Mouse (Mus musculus): ENCODE measurements around the gene D17Wsu92e. TPM values are rescaled to one million over a fixed set of nuclear protein-coding genes. Genes with fewer than 3 reads are reported as not detected.

The D17Wsu92e gene
- polyA plus RNA-seq, 1 experiment from 2014 or later, result 10.3 TPM

DNA sequence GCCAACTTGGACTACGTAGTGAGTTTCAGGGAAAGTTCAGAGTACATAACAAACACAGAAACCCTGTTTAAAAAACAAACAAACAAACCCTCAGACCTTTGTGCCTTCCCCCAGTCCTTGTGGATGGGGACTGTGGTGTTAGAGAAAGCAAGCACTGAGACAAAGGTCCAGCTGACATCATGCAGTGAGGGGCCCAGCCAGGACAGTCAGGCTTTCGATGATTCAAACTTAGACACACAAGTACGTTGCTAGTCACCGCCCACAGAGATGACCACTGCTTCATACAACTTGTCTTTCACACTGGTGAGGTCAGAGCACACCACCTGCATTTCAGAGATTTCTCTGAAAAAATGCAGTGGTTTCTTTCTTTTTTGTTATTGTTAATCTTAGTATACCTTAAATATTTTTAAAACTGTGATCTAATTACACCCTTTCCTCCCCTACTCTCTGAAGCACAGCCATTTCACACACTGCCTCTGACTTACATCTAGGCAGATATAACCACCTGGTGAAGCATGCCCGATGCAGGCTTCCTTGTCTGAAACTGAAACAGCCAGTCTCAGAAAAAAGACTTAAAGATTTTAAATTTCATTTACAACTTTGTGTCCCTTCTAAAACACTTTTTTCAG, 39.3 kb downstream of the D17Wsu92e start:
- Histone ChIP-seq H3K36me3 (ENCODE audit: control insufficient read depth, insufficient read depth, low read length) (peaks cover 10% of the 10 kb centered on the region), H3K4me2 (ENCODE audit: low read length) (no peak overlapping the region), H3K27me3 (replicated peaks; ENCODE audit: control insufficient read depth, insufficient read depth, low read length) (no peaks in the 10 kb centered on the region), H3K9me3 (ENCODE audit: control insufficient read depth, low read length) (no peaks in the 10 kb centered on the region), H3K27ac (ENCODE audit: low read depth, low read length) (no peak overlapping the region), H3K9ac (ENCODE audit: low read depth, low read length) (no peak overlapping the region), H3K4me1 (ENCODE audit: control insufficient read depth, insufficient read depth, low read depth, low read length) (no peaks in the 10 kb centered on the region), H3K4me3 (ENCODE audit: low read length) (no peak overlapping the region)
- WGBS, result 82% methylated on average over 5 of the region's 5 CpGs
- ATAC-seq, result no peak

DNA sequence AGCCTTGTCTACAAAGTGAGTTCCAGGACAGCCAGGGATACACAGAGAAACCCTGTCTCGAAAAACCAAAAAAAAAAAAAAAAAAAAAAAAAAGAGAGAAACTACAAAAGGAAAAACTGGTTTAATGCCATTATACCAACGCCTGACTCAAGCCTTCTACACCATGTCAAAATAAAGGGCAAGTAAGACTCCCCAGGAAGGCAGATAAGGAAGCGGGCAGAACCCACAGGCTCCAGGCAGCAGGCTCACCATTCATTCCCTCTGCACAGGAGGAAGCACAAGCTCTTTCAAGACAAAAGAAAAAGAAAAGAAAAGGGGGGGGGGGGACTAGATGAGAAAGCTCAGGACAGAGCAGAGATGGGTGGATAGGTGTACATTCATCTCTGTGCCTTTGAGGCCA, 40.7 kb downstream of the D17Wsu92e start:
- Histone ChIP-seq H3K4me2 (ENCODE audit: low read length) (no peak overlapping the region), H3K4me3 (ENCODE audit: low read length) (no peak overlapping the region), H3K9ac (ENCODE audit: low read depth, low read length) (no peak overlapping the region), H3K9me3 (ENCODE audit: control insufficient read depth, low read length) (no peaks in the 10 kb centered on the region), H3K4me1 (ENCODE audit: control insufficient read depth, insufficient read depth, low read depth, low read length) (no peaks in the 10 kb centered on the region), H3K27ac (ENCODE audit: low read depth, low read length) (no peak overlapping the region), H3K36me3 (ENCODE audit: control insufficient read depth, insufficient read depth, low read length) (0 out of 2 replicates have a peak, but pooled peaks cover 3% of the 10 kb centered on the region), H3K27me3 (replicated peaks; ENCODE audit: control insufficient read depth, insufficient read depth, low read length) (no peaks in the 10 kb centered on the region)
- 56% methylated on average over 3 of the region's 3 CpGs for WGBS
- no peak for ATAC-seq

- no peak for ATAC-seq
- WGBS, result 94% methylated on average over 9 of the region's 9 CpGs
Observed at GRCm38 (mm10) chr17:27778671-27779355, 41.6 kb downstream of the D17Wsu92e start.

DNA sequence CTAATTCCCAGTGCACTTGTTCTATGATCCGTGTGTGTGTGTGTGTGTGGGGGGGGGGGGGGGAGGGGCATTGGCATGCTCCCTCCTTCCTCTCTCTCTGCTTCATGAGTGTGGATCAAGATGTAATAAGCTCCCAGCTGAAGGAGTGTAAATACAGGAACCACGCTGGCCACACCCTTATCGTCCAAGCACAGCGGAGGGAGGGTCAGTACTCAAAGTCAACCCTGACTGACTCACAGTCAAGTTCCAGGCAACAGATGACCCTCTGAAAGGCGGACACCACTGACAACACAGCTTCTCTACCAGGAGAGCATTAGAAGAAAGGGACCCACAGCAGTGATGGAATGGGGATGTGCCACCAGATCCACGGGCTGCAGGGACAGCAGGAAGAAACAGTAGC, 42.6 kb downstream of the D17Wsu92e start:
- Histone ChIP-seq H3K9ac (ENCODE audit: low read depth, low read length) (no peak overlapping the region), H3K36me3 (ENCODE audit: control insufficient read depth, insufficient read depth, low read length) (no peaks in the 10 kb centered on the region), H3K4me2 (ENCODE audit: low read length) (no peak overlapping the region), H3K27me3 (replicated peaks; ENCODE audit: control insufficient read depth, insufficient read depth, low read length) (no peaks in the 10 kb centered on the region), H3K4me3 (ENCODE audit: low read length) (no peak overlapping the region), H3K4me1 (ENCODE audit: control insufficient read depth, insufficient read depth, low read depth, low read length) (no peaks in the 10 kb centered on the region), H3K27ac (ENCODE audit: low read depth, low read length) (no peak overlapping the region), H3K9me3 (ENCODE audit: control insufficient read depth, low read length) (no peaks in the 10 kb centered on the region)
- ATAC-seq, result no peak
- WGBS, result 87% methylated on average over 6 of the region's 6 CpGs

More at GRCm38 (mm10) chr17:27778671-27779355, 41.6 kb downstream of the D17Wsu92e start:
- H3K9ac ChIP-seq (ENCODE audit: low read depth, low read length), result no peak overlapping the region
- no peaks in the 10 kb centered on the region for H3K27me3 ChIP-seq (replicated peaks; ENCODE audit: control insufficient read depth, insufficient read depth, low read length)
- no peaks in the 10 kb centered on the region for H3K4me1 ChIP-seq (ENCODE audit: control insufficient read depth, insufficient read depth, low read depth, low read length)
- no peaks in the 10 kb centered on the region for H3K9me3 ChIP-seq (ENCODE audit: control insufficient read depth, low read length)
- no peak overlapping the region for H3K27ac ChIP-seq (ENCODE audit: low read depth, low read length)
- H3K4me3 ChIP-seq (ENCODE audit: low read length), result no peak overlapping the region
- H3K36me3 ChIP-seq (ENCODE audit: control insufficient read depth, insufficient read depth, low read length), result 0 out of 2 replicates have a peak, but pooled peaks cover under 1% of the 10 kb centered on the region
- H3K4me2 ChIP-seq (ENCODE audit: low read length), result no peak overlapping the region

GRCm38 (mm10) chr17:27774198-27774597, 46.2 kb downstream of the D17Wsu92e start:
- H3K9ac ChIP-seq (ENCODE audit: low read depth, low read length), result no peak overlapping the region
- H3K36me3 ChIP-seq (ENCODE audit: control insufficient read depth, insufficient read depth, low read length), result no peaks in the 10 kb centered on the region
- 91% methylated on average over 3 of the region's 3 CpGs for WGBS
- H3K27ac ChIP-seq (ENCODE audit: low read depth, low read length), result no peak overlapping the region
- H3K4me1 ChIP-seq (ENCODE audit: control insufficient read depth, insufficient read depth, low read depth, low read length), result no peaks in the 10 kb centered on the region
- no peak overlapping the region for H3K4me2 ChIP-seq (ENCODE audit: low read length)
- H3K9me3 ChIP-seq (ENCODE audit: control insufficient read depth, low read length), result no peaks in the 10 kb centered on the region
- H3K27me3 ChIP-seq (replicated peaks; ENCODE audit: control insufficient read depth, insufficient read depth, low read length), result no peaks in the 10 kb centered on the region
- no peak overlapping the region for H3K4me3 ChIP-seq (ENCODE audit: low read length)
- no peak for ATAC-seq

DNA sequence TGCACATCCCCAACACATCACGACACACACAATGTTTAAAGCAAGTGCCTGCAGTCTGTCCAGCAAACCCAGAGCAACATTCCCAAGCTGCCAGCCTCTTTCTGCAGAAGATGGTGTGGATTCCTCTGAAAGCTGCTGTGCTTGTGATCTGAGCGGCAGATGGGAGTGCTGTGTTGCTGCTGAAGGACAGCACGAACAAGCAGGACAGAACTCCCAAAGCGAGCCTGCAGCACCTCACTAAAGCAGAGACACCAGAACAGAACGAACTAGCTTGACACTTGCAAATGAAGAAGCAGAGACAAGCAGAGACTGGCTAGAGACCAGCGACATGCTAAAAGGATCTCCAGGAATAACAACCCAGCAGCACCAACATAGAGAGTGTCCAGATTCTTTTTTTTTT, 48.8 kb downstream of the D17Wsu92e start:
- WGBS, result 84% methylated on average over 6 of the region's 6 CpGs
- Histone ChIP-seq H3K9me3 (ENCODE audit: control insufficient read depth, low read length) (no peaks in the 10 kb centered on the region), H3K27ac (ENCODE audit: low read depth, low read length) (no peak overlapping the region), H3K4me2 (ENCODE audit: low read length) (no peak overlapping the region), H3K27me3 (replicated peaks; ENCODE audit: control insufficient read depth, insufficient read depth, low read length) (no peaks in the 10 kb centered on the region), H3K4me1 (ENCODE audit: control insufficient read depth, insufficient read depth, low read depth, low read length) (no peaks in the 10 kb centered on the region), H3K36me3 (ENCODE audit: control insufficient read depth, insufficient read depth, low read length) (no peaks in the 10 kb centered on the region), H3K9ac (ENCODE audit: low read depth, low read length) (no peak overlapping the region), H3K4me3 (ENCODE audit: low read length) (no peak overlapping the region)
- no peak for ATAC-seq

- Histone ChIP-seq H3K27ac (ENCODE audit: low read depth, low read length) (no peak overlapping the region), H3K4me2 (ENCODE audit: low read length) (no peak overlapping the region), H3K4me3 (ENCODE audit: low read length) (no peak overlapping the region), H3K4me1 (ENCODE audit: control insufficient read depth, insufficient read depth, low read depth, low read length) (no peaks in the 10 kb centered on the region), H3K27me3 (replicated peaks; ENCODE audit: control insufficient read depth, insufficient read depth, low read length) (no peaks in the 10 kb centered on the region), H3K36me3 (ENCODE audit: control insufficient read depth, insufficient read depth, low read length) (peaks cover 9% of the 10 kb centered on the region), H3K9ac (ENCODE audit: low read depth, low read length) (no peak overlapping the region), H3K9me3 (ENCODE audit: control insufficient read depth, low read length) (no peaks in the 10 kb centered on the region)
- ATAC-seq, result peak; percentile 72
- WGBS, result 59% methylated on average over 8 of the region's 8 CpGs
Observed at GRCm38 (mm10) chr17:27768817-27769542, 51.5 kb downstream of the D17Wsu92e start.

- Histone ChIP-seq H3K4me3 (ENCODE audit: low read length) (no peak overlapping the region), H3K27me3 (replicated peaks; ENCODE audit: control insufficient read depth, insufficient read depth, low read length) (no peaks in the 10 kb centered on the region), H3K9ac (ENCODE audit: low read depth, low read length) (no peak overlapping the region), H3K4me1 (ENCODE audit: control insufficient read depth, insufficient read depth, low read depth, low read length) (no peaks in the 10 kb centered on the region), H3K36me3 (ENCODE audit: control insufficient read depth, insufficient read depth, low read length) (peaks cover 9% of the 10 kb centered on the region), H3K27ac (ENCODE audit: low read depth, low read length) (no peak overlapping the region), H3K4me2 (ENCODE audit: low read length) (no peak overlapping the region), H3K9me3 (ENCODE audit: control insufficient read depth, low read length) (no peaks in the 10 kb centered on the region)
- WGBS, result 77% methylated on average over 12 of the region's 12 CpGs
- no peak for ATAC-seq
Observed at GRCm38 (mm10) chr17:27767543-27767942, 52.9 kb downstream of the D17Wsu92e start.

GRCm38 (mm10) chr17:27767120-27767519, 53.3 kb downstream of the D17Wsu92e start:
- no peaks in the 10 kb centered on the region for H3K27me3 ChIP-seq (replicated peaks; ENCODE audit: control insufficient read depth, insufficient read depth, low read length)
- no peaks in the 10 kb centered on the region for H3K4me1 ChIP-seq (ENCODE audit: control insufficient read depth, insufficient read depth, low read depth, low read length)
- H3K9ac ChIP-seq (ENCODE audit: low read depth, low read length), result no peak overlapping the region
- H3K4me2 ChIP-seq (ENCODE audit: low read length), result no peak overlapping the region
- H3K9me3 ChIP-seq (ENCODE audit: control insufficient read depth, low read length), result no peaks in the 10 kb centered on the region
- no peak overlapping the region for H3K27ac ChIP-seq (ENCODE audit: low read depth, low read length)
- ATAC-seq, result no peak
- H3K36me3 ChIP-seq (ENCODE audit: control insufficient read depth, insufficient read depth, low read length), result peaks cover 9% of the 10 kb centered on the region
- H3K4me3 ChIP-seq (ENCODE audit: low read length), result no peak overlapping the region
- 88% methylated on average over 5 of the region's 5 CpGs for WGBS

Data from hindbrain, embryonic 16.5 days (tissue).